Mouse (Mus musculus) G1E (cell line): ENCODE measurements around the gene Ncapg2. TPM values are rescaled to one million over a fixed set of nuclear protein-coding genes. Genes with fewer than 3 reads are reported as not detected.

ENCODE experiments used
- ATAC-seq: 2 replicates; pipeline ENCODE4 v1.8.0; 2016; ENCODE audit warnings: mild to moderate bottlenecking; ENCODE audit not compliant: insufficient number of reproducible peaks, poor library complexity, low FRiP score, severe bottlenecking; ENCODE audit errors: extremely low read depth
- DNase-seq: peaks from one replicate; pipeline ENCODE4 v3.0.0; 2012; ENCODE audit warnings: low spot score
- H3K27me3 ChIP-seq: 2 replicates; pipeline ENCODE4 v1.6.1; 2012; ENCODE audit warnings: mild to moderate bottlenecking, low read length, inconsistent platforms; ENCODE audit not compliant: insufficient read depth
- H3K36me3 ChIP-seq: replicated peaks from 2 replicates; pipeline ENCODE3; 2012; ENCODE audit warnings: mild to moderate bottlenecking, inconsistent platforms
- H3K4me1 ChIP-seq: 2 replicates; pipeline ENCODE4 v1.6.1; 2012; ENCODE audit warnings: low read depth, low read length, inconsistent platforms, mixed read lengths; ENCODE audit not compliant: insufficient read depth
- H3K4me3 ChIP-seq: 2 replicates; pipeline ENCODE4 v1.5.1; 2012; ENCODE audit warnings: low read depth, mild to moderate bottlenecking, inconsistent platforms, low read length, moderate library complexity, mixed read lengths
- H3K9me3 ChIP-seq: replicated peaks from 2 replicates; pipeline ENCODE4 v1.6.1; 2012; ENCODE audit warnings: inconsistent platforms
- CTCF ChIP-seq: IDR thresholded peaks from 2 replicates; pipeline ENCODE4 v1.5.1; 2012; ENCODE audit warnings: low read depth, low read length, inconsistent platforms, mixed read lengths
- GATA1 ChIP-seq: IDR thresholded peaks from 2 replicates; pipeline ENCODE4 v1.6.1; 2012; ENCODE audit warnings: borderline replicate concordance, low read length, inconsistent platforms, mixed read lengths
- GATA2 ChIP-seq: IDR thresholded peaks from 2 replicates; pipeline ENCODE4 v1.6.1; 2012; ENCODE audit warnings: low read depth, low read length, inconsistent platforms, borderline replicate concordance
- POLR2AphosphoS5 ChIP-seq: IDR thresholded peaks from 2 replicates; pipeline ENCODE4 v1.6.1; 2012; ENCODE audit warnings: low read depth, low read length, inconsistent platforms; ENCODE audit not compliant: insufficient replicate concordance
- TAL1 ChIP-seq: conservative IDR thresholded peaks from 2 replicates; pipeline ENCODE4 v1.6.1; 2012; ENCODE audit warnings: low read depth, low read length, inconsistent platforms, mixed read lengths
- polyA plus RNA-seq: library from polyadenylated mRNA; stranded (reverse); fragments of >175 nt; gene quantifications from 2 replicates; pipeline ENCODE4 v1.2.3, GENCODE M21; 2012
- total RNA-seq, 2 experiments: library from RNA; stranded (forward) in 1 of 2; stranded (reverse) in 1 of 2; fragments of 200-1000 nt in 1 of 2; fragments of >200 nt in 1 of 2; fragmentation: Nextera tagmentation in 1 of 2; gene quantifications; 2 replicates each; pipeline ENCODE4 v1.2.3; 2014 to 2017

The Ncapg2 gene
- total and polyA plus RNA-seq, 3 experiments = 36.1 to 321 (median 179) TPM

- Histone ChIP-seq H3K4me1 (peaks cover 40% of the 10 kb centered on the region), H3K4me3 (peak overlapping the region; percentile 88), H3K27me3 (no peaks in the 10 kb centered on the region), H3K36me3 (peaks cover 46% of the 10 kb centered on the region), H3K9me3 (peaks cover 18% of the 10 kb centered on the region)
- TF ChIP-seq POLR2AphosphoS5 = no peak
- TF ChIP-seq GATA2 = no peak
- TF ChIP-seq TAL1 = no peak
- no peak for TF ChIP-seq GATA1
- TF ChIP-seq CTCF = no peak
- DNase-seq = no peak
- ATAC-seq = no peak
These were observed 1.1 kb upstream of the Ncapg2 start for GRCm38 (mm10) chr12:116404012-116404679.

- Histone ChIP-seq H3K4me3 (peak overlapping the region; percentile 88), H3K9me3 (peaks cover 18% of the 10 kb centered on the region), H3K4me1 (peaks cover 45% of the 10 kb centered on the region), H3K27me3 (no peaks in the 10 kb centered on the region), H3K36me3 (peaks cover 60% of the 10 kb centered on the region)
- no peak for TF ChIP-seq TAL1
- no peak for TF ChIP-seq POLR2AphosphoS5
- TF ChIP-seq GATA2 = no peak
- no peak for TF ChIP-seq CTCF
- no peak for TF ChIP-seq GATA1
- ATAC-seq (peak; percentile 22), DNase-seq (peak; percentile 63)
These were observed 594 bp downstream of the Ncapg2 start for GRCm38 (mm10) chr12:116405836-116406155.

- Histone ChIP-seq H3K4me1 (peaks cover 45% of the 10 kb centered on the region), H3K36me3 (peaks cover 74% of the 10 kb centered on the region), H3K4me3 (no peak overlapping the region), H3K27me3 (no peaks in the 10 kb centered on the region), H3K9me3 (peaks cover 14% of the 10 kb centered on the region)
- DNase-seq = no peak
- ATAC-seq = no peak
- no peak for TF ChIP-seq TAL1
- no peak for TF ChIP-seq CTCF
- no peak for TF ChIP-seq POLR2AphosphoS5
- TF ChIP-seq GATA1 = no peak
- TF ChIP-seq GATA2 = no peak
These were observed 2.7 kb downstream of the Ncapg2 start for GRCm38 (mm10) chr12:116407883-116408282.

DNA sequence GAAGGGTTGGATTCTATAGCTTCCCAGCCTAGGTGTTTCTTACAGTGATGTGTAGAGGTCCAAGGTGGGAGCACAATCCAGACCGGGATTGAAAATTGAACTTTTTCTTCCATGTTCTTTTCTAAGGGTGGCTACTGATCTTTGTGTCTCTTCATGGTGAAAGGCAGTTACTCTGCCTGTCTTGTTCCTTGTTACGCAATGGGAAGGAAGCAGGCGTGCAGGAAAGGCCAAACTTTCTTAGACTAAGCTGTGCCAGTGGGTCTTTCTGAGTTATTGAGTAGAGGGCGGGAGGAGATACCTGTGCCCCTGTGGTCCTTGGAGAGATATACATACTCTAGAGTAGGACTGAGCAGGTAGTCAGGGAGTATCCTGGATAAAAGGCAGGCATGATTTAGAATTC is 9.7 kb downstream of the Ncapg2 start:
- no peak overlapping the region for H3K4me3 ChIP-seq
- TF ChIP-seq GATA1 (no peak), TAL1 (no peak), POLR2AphosphoS5 (no peak), CTCF (no peak), GATA2 (no peak)
- H3K36me3 ChIP-seq = peaks cover 88% of the 10 kb centered on the region
- H3K4me1 ChIP-seq = peaks cover under 1% of the 10 kb centered on the region; the same call in 1 of the 2 replicates
- no peaks in the 10 kb centered on the region for H3K27me3 ChIP-seq
- DNase-seq (no peak), ATAC-seq (no peak)
- no peaks in the 10 kb centered on the region for H3K9me3 ChIP-seq

DNA sequence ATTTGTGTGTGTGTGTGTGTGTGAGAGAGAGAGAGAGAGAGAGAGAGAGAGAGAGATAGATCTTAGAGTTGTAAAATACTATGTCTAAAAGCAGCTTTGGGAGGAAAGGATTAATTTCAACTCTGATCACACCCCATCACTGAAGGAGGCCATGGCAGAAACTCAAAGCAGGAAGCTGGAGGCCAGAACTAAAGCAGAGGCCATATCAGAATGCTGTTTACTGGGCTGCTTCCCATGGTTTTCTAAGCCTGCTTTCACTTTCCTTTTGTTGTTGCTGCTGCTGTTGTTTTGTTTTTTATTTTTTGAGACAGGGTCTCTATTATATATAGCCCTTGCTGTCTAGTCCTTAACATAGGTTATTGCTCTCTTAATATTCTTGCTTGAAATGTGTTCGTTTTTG is 11.3 kb downstream of the Ncapg2 start:
- H3K36me3 ChIP-seq = peaks cover 86% of the 10 kb centered on the region
- H3K4me1 ChIP-seq = no peaks in the 10 kb centered on the region; the same call in 1 of the 2 replicates
- TF ChIP-seq GATA2 (no peak), CTCF (no peak), POLR2AphosphoS5 (no peak), TAL1 (no peak), GATA1 (no peak)
- no peaks in the 10 kb centered on the region for H3K27me3 ChIP-seq
- H3K4me3 ChIP-seq = no peak overlapping the region
- no peak for DNase-seq
- ATAC-seq = no peak
- H3K9me3 ChIP-seq = no peaks in the 10 kb centered on the region

DNA sequence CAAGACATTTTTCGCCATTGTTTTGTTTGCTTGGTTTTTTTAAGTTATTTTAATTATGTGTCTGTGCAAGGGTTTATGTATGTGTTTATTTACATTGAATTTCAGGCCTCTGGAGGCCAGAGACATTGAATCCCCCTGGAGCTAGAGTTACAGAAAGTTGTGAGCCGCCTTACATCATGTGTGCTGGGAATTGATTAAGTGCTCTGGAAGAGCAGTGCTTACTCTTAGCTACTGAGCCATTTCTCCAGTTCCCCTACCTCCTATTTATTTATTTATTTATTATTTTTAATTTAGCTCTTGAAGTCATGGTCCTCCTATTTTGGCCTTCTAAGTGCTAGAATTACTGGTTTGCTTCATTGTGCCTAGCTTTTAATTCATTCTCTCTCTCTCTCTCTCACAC is 16.5 kb downstream of the Ncapg2 start:
- DNase-seq (no peak), ATAC-seq (no peak)
- no peaks in the 10 kb centered on the region for H3K9me3 ChIP-seq
- no peaks in the 10 kb centered on the region for H3K27me3 ChIP-seq
- H3K36me3 ChIP-seq = peaks cover 91% of the 10 kb centered on the region
- H3K4me1 ChIP-seq = no peaks in the 10 kb centered on the region
- H3K4me3 ChIP-seq = no peak overlapping the region
- TF ChIP-seq CTCF = no peak
- no peak for TF ChIP-seq POLR2AphosphoS5
- TF ChIP-seq GATA2 = no peak

DNA sequence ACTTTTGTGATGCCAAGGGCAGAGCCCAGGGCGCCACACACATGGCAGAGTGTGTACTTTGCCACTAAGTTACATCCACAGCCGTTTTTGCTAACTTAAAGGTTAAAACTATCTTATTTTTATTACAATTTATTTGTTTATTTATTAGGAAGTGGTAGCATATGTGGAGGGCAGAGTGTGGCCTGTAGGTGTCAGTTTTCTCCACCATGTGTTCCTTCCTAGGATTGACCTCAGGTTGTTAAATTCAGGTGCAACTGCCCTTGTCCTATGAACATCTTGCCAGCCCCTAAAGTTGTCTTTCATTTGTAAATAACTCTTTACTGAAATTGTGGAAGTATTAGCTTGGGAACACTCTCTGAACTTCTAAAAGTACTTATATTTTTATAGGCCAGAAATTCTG is 20.2 kb downstream of the Ncapg2 start:
- ATAC-seq = no peak
- no peaks in the 10 kb centered on the region for H3K27me3 ChIP-seq
- TF ChIP-seq CTCF = no peak
- TF ChIP-seq POLR2AphosphoS5 = no peak
- no peak for TF ChIP-seq TAL1
- no peak for TF ChIP-seq GATA1
- TF ChIP-seq GATA2 = no peak
- H3K4me3 ChIP-seq = no peak overlapping the region
- DNase-seq = no peak
- no peaks in the 10 kb centered on the region for H3K9me3 ChIP-seq
- H3K4me1 ChIP-seq = no peaks in the 10 kb centered on the region
- peaks cover 94% of the 10 kb centered on the region for H3K36me3 ChIP-seq
